Mouse (Mus musculus) macrophage (primary cell): Measurements from ENCODE around the gene Chkb. TPM values are rescaled to one million over a fixed set of nuclear protein-coding genes. Genes with fewer than 3 reads are reported as not detected.

Source experiments
- H3K27ac ChIP-seq: fragments of 350-480 bp; formaldehyde crosslinking; 2 replicates; pipeline ENCODE4 v1.9.0; 2021
- H3K36me3 ChIP-seq: fragments of 350-480 bp; formaldehyde crosslinking; 2 replicates; pipeline ENCODE4 v1.9.0; 2021; ENCODE audit errors: inconsistent target
- H3K4me3 ChIP-seq: fragments of 350-480 bp; formaldehyde crosslinking; 2 replicates; pipeline ENCODE4 v1.9.0; 2021; ENCODE audit errors: inconsistent target
- H3K79me2 ChIP-seq: fragments of 350-480 bp; formaldehyde crosslinking; 2 replicates; pipeline ENCODE4 v1.9.0; 2021; ENCODE audit errors: inconsistent target
- WGBS: methylation state at CpG from one replicate; pipeline ENCODE4 v1.1.7; 2026; ENCODE audit warnings: inconsistent platforms; ENCODE audit not compliant: missing documents; 5-methylcytosine and 5-hydroxymethylcytosine counted together
- polyA plus RNA-seq: library from polyadenylated mRNA; stranded (reverse); fragments of 250-400 nt; gene quantifications from 3 replicates; pipeline ENCODE4 v1.2.4, GENCODE M21; 2018; ENCODE audit warnings: inconsistent platforms
- total RNA-seq, 78 experiments: library from RNA; depleted of rRNA; stranded (reverse); fragments of 250-400 nt; gene quantifications; 1 replicate in 9 of 78; 2 replicates in 24 of 78; 3 replicates in 43 of 78; 4 replicates in 2 of 78; pipeline ENCODE4 v1.2.4; 2018; ENCODE audit warnings: inconsistent platforms in 56 of 78

Chkb gene
- 100 to 1,000 TPM; 165 to 422 (median 231) TPM for total RNA-seq (2018; cell fraction: chromatin; rRNA removed)
- total RNA-seq (2018; cell fraction: cytosol; rRNA removed), result 10 to 100 TPM; 18.0 to 54.2 (median 29.9) TPM
- 100 to 1,000 TPM; 102 to 409 (median 198) TPM for total RNA-seq (2018; cell fraction: nucleus; rRNA removed)
- 26.6 to 54.6 TPM (median 36.7 TPM) in 3 replicates for polyA plus RNA-seq

GRCm38 (mm10) chr15:89429352-89430221, at the start of gene Chkb, which contains the start of the genes C730034F03Rik and Gm44502:
Gene Chkb, minus strand, starts transcription at chr15:89429908.
Gene C730034F03Rik, plus strand, starts transcription at chr15:89429589.
Gene Gm44502, minus strand, starts transcription at chr15:89429696.
- H3K4me3 ChIP-seq, result peak within 1 kb of the TSS; percentile 83
- peaks cover 20% of the 10 kb centered on the region; the same call in 1 of the 2 replicates for H3K36me3 ChIP-seq
- WGBS, result under 1% methylated on average over 57 of the region's 70 CpGs
- peaks cover 12% of the 10 kb centered on the region for H3K79me2 ChIP-seq
- peak within 1 kb of the TSS; percentile 94 for H3K27ac ChIP-seq

GRCm38 (mm10) chr15:89478622-89479021, 48.9 kb upstream of the Chkb start:
- no peaks in the 10 kb centered on the region for H3K36me3 ChIP-seq
- 87% methylated on average over 3 of the region's 3 CpGs for WGBS

GRCm38 (mm10) chr15:89477806-89478205, 48.1 kb upstream of the Chkb start:
- no peak overlapping the region for H3K27ac ChIP-seq
- 68% methylated on average over 8 of the region's 8 CpGs for WGBS
- H3K79me2 ChIP-seq, result no peaks in the 10 kb centered on the region; the same call in 1 of the 2 replicates
- no peak overlapping the region for H3K4me3 ChIP-seq
- no peaks in the 10 kb centered on the region for H3K36me3 ChIP-seq

More at GRCm38 (mm10) chr15:89478622-89479021, 48.9 kb upstream of the Chkb start:
- Histone ChIP-seq H3K27ac (no peak overlapping the region), H3K4me3 (no peak overlapping the region), H3K79me2 (no peaks in the 10 kb centered on the region; the same call in 1 of the 2 replicates)

- peak within 1 kb of the TSS; percentile 71 for H3K27ac ChIP-seq
These were observed 47.4 kb upstream of the Chkb start, which contains the start of gene Arsa for GRCm38 (mm10) chr15:89477091-89477491. Gene Arsa, minus strand, starts transcription at chr15:89477425.

GRCm38 (mm10) chr15:89476475-89476815, 46.7 kb upstream of the Chkb start:
- Histone ChIP-seq H3K79me2 (no peaks in the 10 kb centered on the region; the same call in 1 of the 2 replicates), H3K36me3 (no peaks in the 10 kb centered on the region), H3K27ac (peak overlapping the region; percentile 71), H3K4me3 (peak overlapping the region; percentile 83)
- WGBS, result 4% methylated on average over 5 of the region's 5 CpGs

More at GRCm38 (mm10) chr15:89477091-89477491, 47.4 kb upstream of the Chkb start, which contains the start of gene Arsa:
- H3K36me3 ChIP-seq, result no peaks in the 10 kb centered on the region
- no peaks in the 10 kb centered on the region; the same call in 1 of the 2 replicates for H3K79me2 ChIP-seq
- peak within 1 kb of the TSS; percentile 83 for H3K4me3 ChIP-seq
- WGBS, result 81% methylated on average over 9 of the region's 9 CpGs

GRCm38 (mm10) chr15:89475611-89476474, 46.1 kb upstream of the Chkb start:
- 10% methylated on average over 44 of the region's 44 CpGs for WGBS
- no peaks in the 10 kb centered on the region; the same call in 1 of the 2 replicates for H3K79me2 ChIP-seq
- H3K36me3 ChIP-seq, result no peaks in the 10 kb centered on the region
- peak overlapping the region; percentile 71 for H3K27ac ChIP-seq
- H3K4me3 ChIP-seq, result peak overlapping the region; percentile 83

GRCm38 (mm10) chr15:89475293-89475600, 45.5 kb upstream of the Chkb start:
- Histone ChIP-seq H3K79me2 (no peaks in the 10 kb centered on the region; the same call in 1 of the 2 replicates), H3K36me3 (no peaks in the 10 kb centered on the region), H3K27ac (peak overlapping the region; percentile 71), H3K4me3 (peak overlapping the region; percentile 83)
- WGBS, result 90% methylated on average over 7 of the region's 7 CpGs

GRCm38 (mm10) chr15:89474596-89475292, 45.0 kb upstream of the Chkb start:
- H3K79me2 ChIP-seq, result no peaks in the 10 kb centered on the region; the same call in 1 of the 2 replicates
- no peaks in the 10 kb centered on the region for H3K36me3 ChIP-seq
- WGBS, result 96% methylated on average over 19 of the region's 19 CpGs
- no peak overlapping the region for H3K27ac ChIP-seq
- H3K4me3 ChIP-seq, result no peak overlapping the region

GRCm38 (mm10) chr15:89473921-89474320, 44.2 kb upstream of the Chkb start:
- Histone ChIP-seq H3K79me2 (no peaks in the 10 kb centered on the region; the same call in 1 of the 2 replicates), H3K27ac (no peak overlapping the region), H3K36me3 (no peaks in the 10 kb centered on the region), H3K4me3 (no peak overlapping the region)
- WGBS, result 93% methylated on average over 8 of the region's 8 CpGs

- WGBS, result 96% methylated on average over 7 of the region's 9 CpGs
- H3K4me3 ChIP-seq, result no peak overlapping the region
- H3K36me3 ChIP-seq, result no peaks in the 10 kb centered on the region
- H3K79me2 ChIP-seq, result no peaks in the 10 kb centered on the region; the same call in 1 of the 2 replicates
- H3K27ac ChIP-seq, result no peak overlapping the region
These were observed 43.7 kb upstream of the Chkb start for GRCm38 (mm10) chr15:89473370-89473769.

GRCm38 (mm10) chr15:89471476-89471875, 41.8 kb upstream of the Chkb start:
- H3K27ac ChIP-seq, result no peak overlapping the region
- H3K4me3 ChIP-seq, result no peak overlapping the region
- no peaks in the 10 kb centered on the region; the same call in 1 of the 2 replicates for H3K79me2 ChIP-seq
- 94% methylated on average over 4 of the region's 4 CpGs for WGBS
- no peaks in the 10 kb centered on the region for H3K36me3 ChIP-seq

- Histone ChIP-seq H3K27ac (no peak overlapping the region), H3K79me2 (no peaks in the 10 kb centered on the region), H3K4me3 (no peak overlapping the region), H3K36me3 (no peaks in the 10 kb centered on the region)
- WGBS, result 34% methylated on average over 2 of the region's 2 CpGs
These were observed 38.9 kb upstream of the Chkb start for GRCm38 (mm10) chr15:89468577-89468976.

- no peak overlapping the region for H3K27ac ChIP-seq
- 50% methylated on average over 1 of the region's 1 CpGs for WGBS
These were observed 35.3 kb upstream of the Chkb start for GRCm38 (mm10) chr15:89465052-89465451.

More at GRCm38 (mm10) chr15:89465052-89465451, 35.3 kb upstream of the Chkb start:
- Histone ChIP-seq H3K79me2 (no peaks in the 10 kb centered on the region), H3K36me3 (no peaks in the 10 kb centered on the region), H3K4me3 (no peak overlapping the region)
